Mouse (Mus musculus): ENCODE results near the gene Gm4187. TPM values are rescaled to one million over a fixed set of nuclear protein-coding genes. Genes with fewer than 3 reads are reported as not detected.
"Not testable (repeated sequence)": the region's sequence is repeated elsewhere in the genome, so short reads cannot be mapped to it uniquely, and the experiment has no call there.

Gene Gm4187
- total RNA-seq (2021), result not detected

- not testable (repeated sequence) for DNase-seq
Measured at GRCm38 (mm10) chr7:22329617-22330016, at the start of gene Gm4187. Gm4187 (minus strand) TSS chr7:22329717.

- not testable (repeated sequence) for DNase-seq
Measured at GRCm38 (mm10) chr7:22370939-22371338, 41.4 kb upstream of the Gm4187 start, which contains the start of gene Gm8660. Gm8660 (minus strand) TSS chr7:22371039.

Other genes with a start within 250 kb of the Gm4187 start
- not detected for gene Gm16451, start 211.5 kb downstream of the Gm4187 start, total RNA-seq (2021)
- gene Gm10666, start 195.0 kb downstream of the Gm4187 start, total RNA-seq (2021), result not detected
- gene Vmn1r142, start 165.7 kb downstream of the Gm4187 start, total RNA-seq (2021), result not detected
- gene Vmn1r143, start 140.3 kb downstream of the Gm4187 start, total RNA-seq (2021), result not detected
- gene Gm8653, start 128.5 kb downstream of the Gm4187 start, total RNA-seq (2021), result not detected
- not detected for gene Gm8453, start 100.2 kb downstream of the Gm4187 start, total RNA-seq (2021)
- gene Gm8660, start 41.3 kb upstream of the Gm4187 start, total RNA-seq (2021), result not detected
- gene Vmn1r148, start 83.9 kb upstream of the Gm4187 start, total RNA-seq (2021), result not detected
- not detected for gene Vmn1r149, start 108.5 kb upstream of the Gm4187 start, total RNA-seq (2021)
- not detected for gene Gm10665, start 134.4 kb upstream of the Gm4187 start, total RNA-seq (2021)
- not detected for gene Vmn1r151, start 170.0 kb upstream of the Gm4187 start, total RNA-seq (2021)
- not detected for gene Vmn1r152, start 193.2 kb upstream of the Gm4187 start, total RNA-seq (2021)
- gene Gm8677, start 205.2 kb upstream of the Gm4187 start, total RNA-seq (2021), result not detected
- not detected for gene Gm4201, start 235.6 kb upstream of the Gm4187 start, total RNA-seq (2021)

Measured in layer of hippocampus, postnatal 36 days (tissue).